Mouse (Mus musculus): Measurements from ENCODE around the gene Arl16. TPM values are rescaled to one million over a fixed set of nuclear protein-coding genes. Genes with fewer than 3 reads are reported as not detected.

Gene Arl16
- polyA plus RNA-seq, 1 experiment, result 44.9 TPM

- TF ChIP-seq GATA1 (IDR thresholded peaks at IDR 0.05; ENCODE audit: low read length), result no peak
Observed at GRCm38 (mm10) chr11:120437152-120437856, 30.1 kb downstream of the Arl16 start, which contains the start of gene Nploc4. Nploc4 (minus strand) TSS chr11:120437708.

DNA sequence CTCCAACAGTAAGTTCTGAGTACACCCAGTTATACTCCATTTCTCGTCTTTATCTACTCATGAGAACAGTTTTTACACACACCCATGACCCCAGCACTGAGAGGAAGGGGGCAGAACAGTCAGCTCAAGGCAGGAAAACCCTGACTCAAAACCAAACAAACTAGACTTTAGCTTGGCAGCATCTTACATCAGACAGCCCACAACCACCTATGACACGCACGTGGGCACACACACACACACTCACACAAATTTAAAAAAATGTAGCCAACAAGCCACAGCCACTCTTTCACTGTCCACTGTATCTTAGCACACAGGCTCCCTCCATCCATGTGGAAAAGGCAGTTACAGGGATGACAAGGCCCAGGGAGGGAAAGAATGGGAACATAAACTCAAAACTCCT is 40.7 kb downstream of the Arl16 start:
- TF ChIP-seq GATA1 (IDR thresholded peaks at IDR 0.05; ENCODE audit: low read length), result no peak

GRCm38 (mm10) chr11:120423569-120424295 is 43.7 kb downstream of the Arl16 start:
- TF ChIP-seq GATA1 (IDR thresholded peaks at IDR 0.05; ENCODE audit: low read length), result no peak

- no peak for TF ChIP-seq GATA1 (IDR thresholded peaks at IDR 0.05; ENCODE audit: low read length)
Observed at GRCm38 (mm10) chr11:120422651-120423568, 44.5 kb downstream of the Arl16 start.

DNA sequence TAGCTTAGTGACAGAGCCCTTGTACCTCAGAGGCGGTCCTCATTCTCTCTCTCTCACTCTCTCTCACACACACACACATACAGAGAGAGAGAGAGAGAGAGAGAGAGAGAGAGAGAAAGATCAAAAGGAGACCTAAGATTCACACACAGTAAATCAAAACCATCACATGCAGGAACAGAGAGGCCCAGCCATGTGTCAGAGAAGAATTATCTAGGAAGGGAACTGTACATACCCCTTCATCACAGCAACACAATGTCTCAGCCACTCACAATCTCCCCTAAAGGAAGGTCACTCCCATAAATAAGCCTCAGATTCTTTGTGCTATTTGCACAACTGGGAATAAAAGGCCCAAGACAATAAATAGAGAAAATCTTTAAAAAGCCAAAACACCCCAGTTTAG is 48.8 kb downstream of the Arl16 start:
- no peak for TF ChIP-seq GATA1 (IDR thresholded peaks at IDR 0.05; ENCODE audit: low read length)

- TF ChIP-seq GATA1 (IDR thresholded peaks at IDR 0.05; ENCODE audit: low read length), result no peak
Observed at GRCm38 (mm10) chr11:120417852-120418251, 49.6 kb downstream of the Arl16 start.

Other genes starting within 250 kb of the Arl16 start
- 0.12 TPM in 2 replicates for gene Bahcc1, start 234.7 kb downstream of the Arl16 start, polyA plus RNA-seq (2012)
- 103 and 191 TPM in 2 replicates for gene Actg1, start 119.1 kb downstream of the Arl16 start, polyA plus RNA-seq (2012)
- gene Fscn2, start 106.1 kb downstream of the Arl16 start, polyA plus RNA-seq (2012), result not detected in 2 replicates
- 28.1 and 30.6 TPM in 2 replicates for gene Faap100, start 88.8 kb downstream of the Arl16 start, polyA plus RNA-seq (2012)
- gene Nploc4, start 29.9 kb downstream of the Arl16 start, polyA plus RNA-seq (2012), result 55.2 and 115 TPM in 2 replicates
- gene Tspan10, start 25.0 kb downstream of the Arl16 start, polyA plus RNA-seq (2012), result not detected in 2 replicates
- 0.17 and 0.31 TPM in 2 replicates for gene Pde6g, start 14.1 kb downstream of the Arl16 start, polyA plus RNA-seq (2012)
- 20.5 and 22.7 TPM in 2 replicates for gene Oxld1, start 9.5 kb downstream of the Arl16 start, polyA plus RNA-seq (2012)
- 50.2 and 76.0 TPM in 2 replicates for gene Ccdc137, start 9.5 kb downstream of the Arl16 start, polyA plus RNA-seq (2012)
- gene Mrpl12, start 17.0 kb upstream of the Arl16 start, polyA plus RNA-seq (2012), result 600 and 743 TPM in 2 replicates
- 74.6 and 83.7 TPM in 2 replicates for gene Slc25a10, start 24.2 kb upstream of the Arl16 start, polyA plus RNA-seq (2012)
- gene Gcgr, start 63.1 kb upstream of the Arl16 start, polyA plus RNA-seq (2012), result not detected in 2 replicates
- gene Mcrip1, start 82.1 kb upstream of the Arl16 start, polyA plus RNA-seq (2012), result 170 and 215 TPM in 2 replicates
- gene Ppp1r27, start 83.5 kb upstream of the Arl16 start, polyA plus RNA-seq (2012), result not detected in 2 replicates
- gene P4hb, start 105.6 kb upstream of the Arl16 start, polyA plus RNA-seq (2012), result 559 and 642 TPM in 2 replicates
- 1,177 and 1,217 TPM in 2 replicates for gene Arhgdia, start 114.0 kb upstream of the Arl16 start, polyA plus RNA-seq (2012)
- 539 and 588 TPM in 2 replicates for gene Alyref, start 130.8 kb upstream of the Arl16 start, polyA plus RNA-seq (2012)
- 200 and 289 TPM in 2 replicates for gene Anapc11, start 130.8 kb upstream of the Arl16 start, polyA plus RNA-seq (2012)
- 1.7 and 2.3 TPM in 2 replicates for gene Npb, start 140.9 kb upstream of the Arl16 start, polyA plus RNA-seq (2012)
- 149 and 196 TPM in 2 replicates for gene Pcyt2, start 150.3 kb upstream of the Arl16 start, polyA plus RNA-seq (2012)
- 108 and 170 TPM in 2 replicates for gene Sirt7, start 157.6 kb upstream of the Arl16 start, polyA plus RNA-seq (2012)
- gene Mafg, start 166.0 kb upstream of the Arl16 start, polyA plus RNA-seq (2012), result 44.0 and 52.0 TPM in 2 replicates
- gene Pycr1, start 176.2 kb upstream of the Arl16 start, polyA plus RNA-seq (2012), result 1.8 and 3.2 TPM in 2 replicates
- gene Myadml2, start 180.6 kb upstream of the Arl16 start, polyA plus RNA-seq (2012), result not detected in 2 replicates
- gene Notum, start 193.6 kb upstream of the Arl16 start, polyA plus RNA-seq (2012), result not detected in 2 replicates
- gene Aspscr1, start 205.4 kb upstream of the Arl16 start, polyA plus RNA-seq (2012), result 215 and 275 TPM in 2 replicates
- 42.0 and 251 TPM in 2 replicates for gene Cenpx, start 246.1 kb upstream of the Arl16 start, polyA plus RNA-seq (2012)
- gene Lrrc45, start 246.3 kb upstream of the Arl16 start, polyA plus RNA-seq (2012), result 28.7 and 33.4 TPM in 2 replicates

All from G1E-ER4 (cell line).